Mouse (Mus musculus): ENCODE data around the gene Ier3.

- TF ChIP-seq CTCF (IDR thresholded peaks at IDR 0.05; ENCODE audit: borderline replicate concordance, extremely low read depth, insufficient read depth, insufficient read length) (no peak), POLR2A (IDR thresholded peaks at IDR 0.05; ENCODE audit: borderline replicate concordance, extremely low read depth, insufficient read depth, insufficient read length, poor library complexity, severe bottlenecking) (no peak)
Measured at GRCm38 (mm10) chr17:35795099-35795498, 26.4 kb upstream of the Ier3 start.
